Mouse (Mus musculus): ENCODE results near the gene Ccdc22.

- TF ChIP-seq CTCF (IDR thresholded peaks at IDR 0.05; ENCODE audit: low read depth, low read length) (no peak), POLR2A (IDR thresholded peaks at IDR 0.05; ENCODE audit: extremely low read depth, insufficient read depth, low read length) (no peak)
Measured at GRCm38 (mm10) chrX:7567491-7567890, 37.8 kb downstream of the Ccdc22 start.
